Mouse (Mus musculus): ENCODE results near the gene Fbxo27. TPM values are rescaled to one million over a fixed set of nuclear protein-coding genes. Genes with fewer than 3 reads are reported as not detected.
A peak's percentile ranks its signal among the peaks of the same experiment; 100 is the strongest.

The Fbxo27 gene
- total and polyA plus RNA-seq, 3 experiments: not detected

DNA sequence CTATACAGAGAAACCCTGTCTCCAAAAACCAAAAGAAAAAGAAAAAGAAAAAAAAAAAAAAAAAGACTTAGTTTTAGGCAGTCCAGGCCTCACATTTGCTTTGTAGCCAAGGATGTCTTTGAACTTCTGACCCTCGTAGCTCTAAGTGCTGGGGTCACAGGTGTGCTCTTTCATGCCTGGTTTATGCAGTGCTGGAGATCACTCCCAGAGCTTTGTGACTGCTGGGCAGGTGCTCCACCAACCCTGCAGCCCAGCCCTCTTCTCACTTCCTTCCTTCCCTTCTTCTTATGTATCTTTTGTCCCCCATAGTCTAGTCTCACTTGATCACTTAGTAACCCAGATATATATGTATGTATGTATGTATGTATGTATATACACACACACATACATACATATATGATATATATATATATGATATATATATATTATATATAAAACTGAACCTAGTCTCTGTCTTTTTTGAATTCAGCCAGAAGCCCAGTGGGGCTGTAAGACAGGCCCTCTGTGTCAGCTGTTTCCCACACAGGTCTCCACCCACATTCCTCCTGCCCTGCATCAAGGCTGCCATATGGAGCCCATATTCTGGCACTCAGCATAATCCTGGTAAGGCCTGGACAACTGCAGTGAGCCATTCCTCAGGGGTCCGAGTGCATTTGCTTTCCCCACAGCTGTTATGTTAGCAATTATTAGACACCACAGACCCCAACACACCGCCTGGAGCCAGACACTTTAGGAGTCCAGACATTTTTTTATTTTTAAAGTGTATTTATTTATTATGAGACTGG is 28.3 kb downstream of the Fbxo27 start:
- peaks cover 5% of the 10 kb centered on the region for H3K9me3 ChIP-seq (replicated peaks; ENCODE audit: low read length)
- no peaks in the 10 kb centered on the region for H3K79me2 ChIP-seq (replicated peaks; ENCODE audit: control insufficient read depth, extremely low read depth, insufficient read depth, poor library complexity, severe bottlenecking)
- H3K4me3 ChIP-seq (replicated peaks in 1 of 3; ENCODE audit: low read depth in 2 of 3, low read length in 2 of 3, poor library complexity in 1 of 3): no peak overlapping the region
- H3K9ac ChIP-seq (ENCODE audit: insufficient read depth, low read depth): no peak overlapping the region
- in situ Hi-C loops (cut with MboI; ENCODE audit: low pct_ligation_motif_present, low pct_unique_long_range_greater_than_20kb, low sequenced_read_pairs) (no loop called here), dilution Hi-C loops (cut with MboI; ENCODE audit: extremely low pct_ligation_motif_present, extremely low pct_unique_long_range_greater_than_20kb, low sequenced_read_pairs) (no loop called here)
- DNase-seq (ENCODE audit: extremely low read depth): no peak
- no peaks in the 10 kb centered on the region for H3K4me1 ChIP-seq (ENCODE audit: control insufficient read depth in 1 of 2, insufficient read depth in 2 of 2)
- TF ChIP-seq MXI1 (IDR thresholded peaks at IDR 0.05; ENCODE audit: low read depth, low read length) (no peak), USF1 (IDR thresholded peaks at IDR 0.05; ENCODE audit: low read depth, low read length) (no peak), NELFE (IDR thresholded peaks at IDR 0.05; ENCODE audit: low read depth, low read length) (no peak), ETS1 (conservative IDR thresholded peaks at IDR 0.05; ENCODE audit: low read depth, low read length) (no peak)
- H3K27me3 ChIP-seq (replicated peaks): no peaks in the 10 kb centered on the region
- no peak overlapping the region for H3K4me2 ChIP-seq (ENCODE audit: insufficient read depth, low read depth, poor library complexity, severe bottlenecking)
- H3K27ac ChIP-seq (ENCODE audit: insufficient read depth, low read depth): no peak overlapping the region
- H3K36me3 ChIP-seq (replicated peaks in 1 of 2; ENCODE audit: control insufficient read depth in 1 of 2, insufficient read depth in 1 of 2, low read length in 1 of 2): no peaks in the 10 kb centered on the region

DNA sequence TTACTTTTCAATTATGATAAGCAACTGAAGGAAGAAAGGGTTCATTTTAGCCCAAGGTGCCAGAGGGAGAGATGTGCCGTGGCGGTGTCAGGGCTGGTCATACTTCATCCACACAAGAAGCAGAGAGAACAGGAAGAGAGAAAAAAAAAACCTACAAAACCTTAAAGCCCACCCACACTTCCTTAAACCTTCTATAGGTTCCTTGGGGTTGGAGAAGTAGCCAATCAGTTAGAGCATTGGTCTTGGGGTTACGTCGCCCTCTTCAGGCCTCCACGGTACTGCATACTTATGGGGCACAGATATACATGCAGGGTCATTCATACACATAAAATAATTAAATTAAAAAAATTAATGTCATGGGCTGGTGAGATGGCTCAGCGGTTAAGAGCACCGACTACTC is 29.4 kb downstream of the Fbxo27 start:
- Histone ChIP-seq H3K36me3 (replicated peaks in 1 of 2; ENCODE audit: control insufficient read depth in 1 of 2, insufficient read depth in 1 of 2, low read length in 1 of 2) (no peaks in the 10 kb centered on the region), H3K79me2 (replicated peaks; ENCODE audit: control insufficient read depth, extremely low read depth, insufficient read depth, poor library complexity, severe bottlenecking) (no peaks in the 10 kb centered on the region), H3K4me2 (ENCODE audit: insufficient read depth, low read depth, poor library complexity, severe bottlenecking) (no peak overlapping the region), H3K4me1 (ENCODE audit: control insufficient read depth in 1 of 2, insufficient read depth in 2 of 2) (0 out of 4 replicates have a peak, but pooled peaks cover 0 to 2% of the 10 kb centered on the region in 2 experiments), H3K27ac (ENCODE audit: insufficient read depth, low read depth) (no peak overlapping the region), H3K9ac (ENCODE audit: insufficient read depth, low read depth) (no peak overlapping the region), H3K27me3 (replicated peaks) (no peaks in the 10 kb centered on the region), H3K9me3 (replicated peaks; ENCODE audit: low read length) (peaks cover 5% of the 10 kb centered on the region), H3K4me3 (replicated peaks in 1 of 3; ENCODE audit: low read depth in 2 of 3, low read length in 2 of 3, poor library complexity in 1 of 3) (no peak overlapping the region)
- no peak for DNase-seq (ENCODE audit: extremely low read depth)
- dilution Hi-C loops (cut with MboI; ENCODE audit: extremely low pct_ligation_motif_present, extremely low pct_unique_long_range_greater_than_20kb, low sequenced_read_pairs) (no loop called here), in situ Hi-C loops (cut with MboI; ENCODE audit: low pct_ligation_motif_present, low pct_unique_long_range_greater_than_20kb, low sequenced_read_pairs) (no loop called here)
- TF ChIP-seq CTCF (conservative IDR thresholded peaks at IDR 0.05 in 1 of 2, IDR thresholded peaks at IDR 0.05 in 1 of 2; ENCODE audit: low read depth in 2 of 2, low read length in 2 of 2) (peak in 1 of 2 experiments; percentile 45; a peak in 1 of 4 replicates), SIN3A (IDR thresholded peaks at IDR 0.05; ENCODE audit: low read length) (no peak), BHLHE40 (IDR thresholded peaks at IDR 0.05; ENCODE audit: low read depth, low read length) (no peak), ZKSCAN1 (IDR thresholded peaks at IDR 0.05; ENCODE audit: borderline replicate concordance, low read depth, low read length) (no peak), HCFC1 (IDR thresholded peaks at IDR 0.05; ENCODE audit: low read depth, low read length) (no peak), MEF2A (IDR thresholded peaks at IDR 0.05; ENCODE audit: borderline replicate concordance, low read depth, low read length) (no peak)

GRCm38 (mm10) chr7:28724613-28725012 is 32.0 kb downstream of the Fbxo27 start:
- Histone ChIP-seq H3K27me3 (replicated peaks) (peaks cover 3% of the 10 kb centered on the region), H3K27ac (ENCODE audit: insufficient read depth, low read depth) (no peak overlapping the region), H3K4me1 (ENCODE audit: control insufficient read depth in 1 of 2, insufficient read depth in 2 of 2) (0 out of 4 replicates have a peak, but pooled peaks cover 0 to 2% of the 10 kb centered on the region in 2 experiments), H3K9ac (ENCODE audit: insufficient read depth, low read depth) (no peak overlapping the region), H3K36me3 (replicated peaks in 1 of 2; ENCODE audit: control insufficient read depth in 1 of 2, insufficient read depth in 1 of 2, low read length in 1 of 2) (no peaks in the 10 kb centered on the region), H3K4me3 (replicated peaks in 1 of 3; ENCODE audit: low read depth in 2 of 3, low read length in 2 of 3, poor library complexity in 1 of 3) (no peak overlapping the region), H3K9me3 (replicated peaks; ENCODE audit: low read length) (peaks cover 5% of the 10 kb centered on the region), H3K79me2 (replicated peaks; ENCODE audit: control insufficient read depth, extremely low read depth, insufficient read depth, poor library complexity, severe bottlenecking) (no peaks in the 10 kb centered on the region), H3K4me2 (ENCODE audit: insufficient read depth, low read depth, poor library complexity, severe bottlenecking) (no peak overlapping the region)
- dilution Hi-C loops (cut with MboI; ENCODE audit: extremely low pct_ligation_motif_present, extremely low pct_unique_long_range_greater_than_20kb, low sequenced_read_pairs) (no loop called here), in situ Hi-C loops (cut with MboI; ENCODE audit: low pct_ligation_motif_present, low pct_unique_long_range_greater_than_20kb, low sequenced_read_pairs) (no loop called here)
- no peak for DNase-seq (ENCODE audit: extremely low read depth)
- TF ChIP-seq CHD2 (IDR thresholded peaks at IDR 0.05; ENCODE audit: low read length) (no peak), ETS1 (conservative IDR thresholded peaks at IDR 0.05; ENCODE audit: low read depth, low read length) (no peak)
